Comparison of ENCODE assay signal across 8 mouse cellular contexts in the genomic region with DNA sequence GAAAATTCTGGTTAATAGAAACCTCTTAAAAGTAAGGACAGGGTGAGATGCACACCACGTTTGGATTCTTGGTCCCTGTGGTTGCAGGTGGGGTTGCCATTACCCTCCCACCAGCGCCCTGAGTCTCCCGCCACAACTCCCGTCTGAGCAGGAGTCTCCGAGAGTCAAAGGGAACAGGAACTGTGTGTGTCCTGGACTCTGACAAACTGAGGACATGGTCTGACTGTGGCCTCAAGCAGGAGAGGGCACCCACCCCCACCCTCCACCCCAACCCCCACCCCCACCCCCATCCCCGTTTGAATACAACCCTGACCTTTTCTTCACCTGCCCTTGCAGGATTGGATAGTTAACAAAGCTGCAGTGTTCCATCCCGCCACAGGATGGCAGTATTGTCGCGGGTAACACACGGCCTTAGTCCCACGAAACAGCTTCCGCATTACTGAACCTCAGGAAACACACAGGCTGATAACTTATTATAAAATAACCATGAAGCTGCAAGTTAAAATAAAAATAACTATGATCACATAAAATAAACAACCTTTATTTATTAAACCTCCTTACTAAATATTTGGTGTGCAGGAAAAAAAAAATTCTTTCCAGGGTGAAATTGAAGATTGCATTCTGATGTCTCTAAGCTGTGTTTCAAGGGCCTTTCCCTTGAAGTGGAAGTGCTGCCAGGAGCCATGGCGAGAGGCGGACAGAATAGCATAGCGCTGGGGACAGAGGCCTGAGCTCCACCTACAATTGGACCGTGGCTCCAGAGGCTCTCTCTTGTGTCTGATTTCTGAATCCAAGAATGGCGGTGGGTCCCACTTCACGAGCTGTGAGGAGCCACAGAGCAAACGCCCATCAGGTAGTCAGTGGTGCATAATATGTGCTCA.
DNase-seq lines count a peak whose midpoint lies in the region; ATAC-seq and TF ChIP-seq lines count a peak whose summit lies in the region.

No protein-coding gene starts in this region.

- ATAC-seq in hindbrain, postnatal 0 days = peak; percentile 61

- peaks cover 5% of the 10 kb centered on the region; the same call in 1 of the 2 replicates for H3K9me3 ChIP-seq in hindbrain, postnatal 0 days (ENCODE audit: low read length)
- peaks cover 9% of the 10 kb centered on the region for H3K9me3 ChIP-seq in megakaryocyte, embryonic 14.5 days

- WGBS in hindbrain, postnatal 0 days = 20% methylated on average over 19 of the region's 19 CpGs

- 0 out of 2 replicates have a peak overlapping the region, but pooled peaks have one; percentile 4 for H3K27ac ChIP-seq in hindbrain, postnatal 0 days

- peak; percentile 83 for TF ChIP-seq CTCF in hindbrain, postnatal 0 days (IDR thresholded peaks at IDR 0.05; ENCODE audit: low read depth)

- peak; percentile 88 for DNase-seq in R1 (ENCODE audit: low read depth, low spot score)
- DNase-seq in cerebellum, postnatal 10 days = peak; percentile 83 to 87
- DNase-seq in gastrocnemius, adult 18-20 months (ENCODE audit: low spot score) = peak; percentile 68
- DNase-seq in hindbrain, postnatal 0 days (ENCODE audit: low spot score) = peak; percentile 80
- DNase-seq in left cerebral cortex, adult 18-20 months (ENCODE audit: low spot score in 2 of 2) = peak; percentile 65 to 74
- peak; percentile 68 to 81 for DNase-seq in right cerebral cortex, postnatal 10 days (ENCODE audit: low spot score in 2 of 2)
- peak; percentile 38 to 75 for DNase-seq in urinary bladder, postnatal 4 days (ENCODE audit: low spot score in 2 of 2)

- H3K4me1 ChIP-seq in hindbrain, postnatal 0 days (ENCODE audit: insufficient read depth, low read length) = peaks cover 3% of the 10 kb centered on the region; the same call in 1 of the 2 replicates
- peaks cover 38% of the 10 kb centered on the region for H3K4me1 ChIP-seq in megakaryocyte, embryonic 14.5 days

- no peaks in the 10 kb centered on the region for H3K27me3 ChIP-seq in hindbrain, postnatal 0 days (ENCODE audit: insufficient read depth, low read length)
- H3K27me3 ChIP-seq in megakaryocyte, embryonic 14.5 days (replicated peaks) = peaks cover 15% of the 10 kb centered on the region

- H3K36me3 ChIP-seq in hindbrain, postnatal 0 days (ENCODE audit: insufficient read depth, low read length) = no peaks in the 10 kb centered on the region
- H3K36me3 ChIP-seq in megakaryocyte, embryonic 14.5 days (replicated peaks; ENCODE audit: low read length) = no peaks in the 10 kb centered on the region

- no peak overlapping the region for H3K4me3 ChIP-seq in hindbrain, postnatal 0 days (ENCODE audit: low read length)
- H3K4me3 ChIP-seq in megakaryocyte, embryonic 14.5 days (replicated peaks) = peak overlapping the region; percentile 46

- H3K4me2 ChIP-seq in hindbrain, postnatal 0 days (ENCODE audit: low read depth, low read length) = no peak overlapping the region

- no peak overlapping the region for H3K9ac ChIP-seq in hindbrain, postnatal 0 days (replicated peaks; ENCODE audit: low read length)
